Mouse (Mus musculus) lung, embryonic 15.5 days (tissue): Measurements from ENCODE around the gene Nipbl. TPM values are rescaled to one million over a fixed set of nuclear protein-coding genes. Genes with fewer than 3 reads are reported as not detected.

Experiments
- ATAC-seq: fragments of 200-750 bp; cut with Nextera tagmentation; 2 replicates; pipeline ENCODE4 v1.8.0; 2017; ENCODE audit warnings: moderate number of reproducible peaks, borderline replicate concordance; ENCODE audit not compliant: low FRiP score, low TSS enrichment; ENCODE audit errors: extremely low read depth
- H3K27ac ChIP-seq: fragments of 300-500 bp; sonication (generic); 2 replicates; pipeline ENCODE4 v1.5.1; 2015; ENCODE audit warnings: moderate library complexity, mild to moderate bottlenecking, inconsistent platforms
- H3K27me3 ChIP-seq: fragments of 300-500 bp; sonication (generic); 2 replicates; pipeline ENCODE4 v1.6.1; 2015; ENCODE audit warnings: inconsistent platforms
- H3K36me3 ChIP-seq: fragments of 300-500 bp; sonication (generic); 2 replicates; pipeline ENCODE4 v1.6.1; 2015; ENCODE audit warnings: inconsistent platforms
- H3K4me1 ChIP-seq: fragments of 300-500 bp; sonication (generic); 2 replicates; pipeline ENCODE4 v1.6.1; 2015; ENCODE audit warnings: inconsistent platforms
- H3K4me2 ChIP-seq: fragments of 300-500 bp; sonication (generic); 2 replicates; pipeline ENCODE4 v1.6.1; 2015; ENCODE audit warnings: inconsistent platforms, mild to moderate bottlenecking, moderate library complexity
- H3K4me3 ChIP-seq: fragments of 300-500 bp; sonication (generic); 2 replicates; pipeline ENCODE4 v1.5.1; 2015; ENCODE audit warnings: mild to moderate bottlenecking, inconsistent platforms
- H3K9ac ChIP-seq: fragments of 300-500 bp; sonication (generic); 2 replicates; pipeline ENCODE4 v1.6.1; 2015; ENCODE audit warnings: inconsistent platforms
- H3K9me3 ChIP-seq: fragments of 300-500 bp; sonication (generic); 2 replicates; pipeline ENCODE4 v1.6.1; 2016; ENCODE audit warnings: inconsistent platforms
- WGBS: fragments of 180-500 bp; shearing (Covaris S2); methylation state at CpG from one replicate; pipeline ENCODE4 v1.1.7; 2015; 5-methylcytosine and 5-hydroxymethylcytosine counted together
- polyA plus RNA-seq: library from polyadenylated mRNA; unstranded; fragments of >200 nt; fragmentation: Nextera tagmentation; extraction: Ambion mirVana; gene quantifications from 2 replicates; pipeline ENCODE4 v1.2.1, GENCODE M21; 2015

Nipbl gene
- polyA plus RNA-seq, 1 experiment from 2014 or later = 16.9 TPM

GRCm38 (mm10) chr15:8445951-8446419 is 1.7 kb upstream of the Nipbl start:
- Histone ChIP-seq H3K27ac (peak overlapping the region; percentile 99), H3K4me3 (peak overlapping the region; percentile 89), H3K9ac (peak overlapping the region; percentile 96), H3K27me3 (no peaks in the 10 kb centered on the region), H3K36me3 (no peaks in the 10 kb centered on the region), H3K4me2 (peak overlapping the region; percentile 74), H3K9me3 (no peaks in the 10 kb centered on the region), H3K4me1 (peaks cover 18% of the 10 kb centered on the region)
- no peak for ATAC-seq
- WGBS = 0% methylated on average over 19 of the region's 19 CpGs

- under 1% methylated on average over 54 of the region's 57 CpGs for WGBS
- ATAC-seq = peak; percentile 72
- Histone ChIP-seq H3K4me3 (peak overlapping the region; percentile 89), H3K27me3 (no peaks in the 10 kb centered on the region), H3K36me3 (no peaks in the 10 kb centered on the region), H3K4me2 (peak overlapping the region; percentile 74), H3K4me1 (peaks cover 18% of the 10 kb centered on the region), H3K27ac (peak overlapping the region; percentile 99), H3K9me3 (no peaks in the 10 kb centered on the region), H3K9ac (peak overlapping the region; percentile 96)
Observed at GRCm38 (mm10) chr15:8444890-8445597, 781 bp upstream of the Nipbl start.

- no peaks in the 10 kb centered on the region for H3K36me3 ChIP-seq
- peak overlapping the region; percentile 74 for H3K4me2 ChIP-seq
- WGBS = under 1% methylated on average over 40 of the region's 40 CpGs
- no peaks in the 10 kb centered on the region for H3K27me3 ChIP-seq
- H3K9me3 ChIP-seq = no peaks in the 10 kb centered on the region
- peaks cover 18% of the 10 kb centered on the region for H3K4me1 ChIP-seq
- peak overlapping the region; percentile 96 for H3K9ac ChIP-seq
- peak overlapping the region; percentile 89 for H3K4me3 ChIP-seq
- peak overlapping the region; percentile 99 for H3K27ac ChIP-seq
- peak; percentile 39; the same call in 1 of the 2 replicates for ATAC-seq
Observed at GRCm38 (mm10) chr15:8443168-8443925, 916 bp downstream of the Nipbl start.

- Histone ChIP-seq H3K27ac (peak overlapping the region; percentile 99), H3K9me3 (no peaks in the 10 kb centered on the region), H3K4me1 (peaks cover 15% of the 10 kb centered on the region), H3K27me3 (no peaks in the 10 kb centered on the region), H3K4me3 (peak overlapping the region; percentile 89), H3K9ac (peak overlapping the region; percentile 96), H3K36me3 (no peaks in the 10 kb centered on the region), H3K4me2 (peak overlapping the region; percentile 74)
- ATAC-seq = no peak
- 1% methylated on average over 6 of the region's 6 CpGs for WGBS
Observed at GRCm38 (mm10) chr15:8442761-8443160, 1.5 kb downstream of the Nipbl start.

- Histone ChIP-seq H3K27ac (peak overlapping the region; percentile 99; the same call in 1 of the 2 replicates), H3K4me3 (peak overlapping the region; percentile 89), H3K27me3 (no peaks in the 10 kb centered on the region), H3K36me3 (no peaks in the 10 kb centered on the region), H3K4me2 (peak overlapping the region; percentile 74), H3K9me3 (no peaks in the 10 kb centered on the region), H3K4me1 (peaks cover 9% of the 10 kb centered on the region), H3K9ac (peak overlapping the region; percentile 96)
- ATAC-seq = no peak
- 1% methylated on average over 11 of the region's 11 CpGs for WGBS
Observed at GRCm38 (mm10) chr15:8442156-8442555, 2.1 kb downstream of the Nipbl start.

DNA sequence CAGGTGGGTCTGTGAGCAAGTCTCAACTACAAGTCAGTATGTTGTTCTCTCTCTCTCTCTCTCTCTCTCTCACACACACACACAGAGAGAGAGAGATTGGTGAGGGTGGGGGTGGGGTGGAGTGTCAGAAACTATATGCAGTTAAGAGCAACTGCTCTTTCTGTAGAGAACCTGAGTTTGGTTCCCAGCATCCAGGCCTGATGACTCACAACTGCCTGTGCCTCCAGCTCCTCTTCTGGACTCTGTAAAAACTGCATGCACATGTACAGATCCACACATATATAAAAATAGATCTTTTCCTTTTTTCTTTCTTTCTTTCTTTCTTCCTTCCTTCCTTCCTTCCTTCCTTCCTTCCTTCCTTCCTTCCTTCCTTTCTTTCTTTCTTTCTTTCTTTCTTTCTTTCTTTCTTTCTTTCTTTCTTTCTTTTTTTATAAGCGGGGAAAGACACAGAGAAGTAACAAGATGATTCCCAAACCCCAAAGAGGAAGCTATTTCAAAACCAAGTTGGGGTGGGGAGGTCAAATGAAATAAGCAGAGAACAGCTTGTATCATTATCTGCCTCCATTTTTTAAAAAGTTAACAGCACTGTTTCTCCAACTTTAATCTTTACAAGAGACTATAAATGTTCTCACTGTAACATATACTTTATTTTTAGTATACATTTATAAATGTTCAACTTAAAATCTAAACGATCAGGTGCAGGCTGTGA is 10.9 kb downstream of the Nipbl start:
- Histone ChIP-seq H3K4me1 (0 out of 2 replicates have a peak, but pooled peaks cover 7% of the 10 kb centered on the region), H3K9ac (no peak overlapping the region), H3K4me3 (no peak overlapping the region), H3K36me3 (no peaks in the 10 kb centered on the region), H3K9me3 (no peaks in the 10 kb centered on the region), H3K27ac (no peak overlapping the region), H3K27me3 (no peaks in the 10 kb centered on the region), H3K4me2 (no peak overlapping the region)
- 85% methylated on average over 2 of the region's 2 CpGs for WGBS
- no peak for ATAC-seq

GRCm38 (mm10) chr15:8432534-8432933 is 11.7 kb downstream of the Nipbl start:
- Histone ChIP-seq H3K4me1 (0 out of 2 replicates have a peak, but pooled peaks cover 7% of the 10 kb centered on the region), H3K36me3 (no peaks in the 10 kb centered on the region), H3K9me3 (no peaks in the 10 kb centered on the region), H3K4me3 (no peak overlapping the region), H3K27me3 (no peaks in the 10 kb centered on the region), H3K4me2 (no peak overlapping the region), H3K27ac (no peak overlapping the region), H3K9ac (no peak overlapping the region)
- WGBS = 87% methylated on average over 2 of the region's 2 CpGs
- ATAC-seq = no peak

- no peak overlapping the region for H3K27ac ChIP-seq
- H3K36me3 ChIP-seq = no peaks in the 10 kb centered on the region
- ATAC-seq = no peak
- no peak overlapping the region for H3K9ac ChIP-seq
- WGBS = 48% methylated on average over 5 of the region's 5 CpGs
- H3K4me1 ChIP-seq = 0 out of 2 replicates have a peak, but pooled peaks cover 7% of the 10 kb centered on the region
- H3K4me3 ChIP-seq = no peak overlapping the region
- no peak overlapping the region for H3K4me2 ChIP-seq
- no peaks in the 10 kb centered on the region for H3K9me3 ChIP-seq
- H3K27me3 ChIP-seq = no peaks in the 10 kb centered on the region
Observed at GRCm38 (mm10) chr15:8429502-8429901, 14.8 kb downstream of the Nipbl start.

GRCm38 (mm10) chr15:8420909-8421308 is 23.4 kb downstream of the Nipbl start:
- no peak for ATAC-seq
- no peaks in the 10 kb centered on the region for H3K9me3 ChIP-seq
- peaks cover 5% of the 10 kb centered on the region for H3K4me1 ChIP-seq
- no peaks in the 10 kb centered on the region for H3K36me3 ChIP-seq
- H3K27ac ChIP-seq = no peak overlapping the region
- no peak overlapping the region for H3K9ac ChIP-seq
- H3K4me3 ChIP-seq = no peak overlapping the region
- H3K4me2 ChIP-seq = no peak overlapping the region
- WGBS = 39% methylated on average over 6 of the region's 6 CpGs
- H3K27me3 ChIP-seq = no peaks in the 10 kb centered on the region

- H3K4me3 ChIP-seq = no peak overlapping the region
- H3K9ac ChIP-seq = no peak overlapping the region
- H3K36me3 ChIP-seq = no peaks in the 10 kb centered on the region
- H3K4me1 ChIP-seq = peaks cover 5% of the 10 kb centered on the region
- H3K9me3 ChIP-seq = no peaks in the 10 kb centered on the region
- 72% methylated on average over 4 of the region's 4 CpGs for WGBS
- H3K27ac ChIP-seq = no peak overlapping the region
- H3K4me2 ChIP-seq = no peak overlapping the region
- no peaks in the 10 kb centered on the region for H3K27me3 ChIP-seq
- no peak for ATAC-seq
Observed at GRCm38 (mm10) chr15:8416500-8417138, 27.6 kb downstream of the Nipbl start.

DNA sequence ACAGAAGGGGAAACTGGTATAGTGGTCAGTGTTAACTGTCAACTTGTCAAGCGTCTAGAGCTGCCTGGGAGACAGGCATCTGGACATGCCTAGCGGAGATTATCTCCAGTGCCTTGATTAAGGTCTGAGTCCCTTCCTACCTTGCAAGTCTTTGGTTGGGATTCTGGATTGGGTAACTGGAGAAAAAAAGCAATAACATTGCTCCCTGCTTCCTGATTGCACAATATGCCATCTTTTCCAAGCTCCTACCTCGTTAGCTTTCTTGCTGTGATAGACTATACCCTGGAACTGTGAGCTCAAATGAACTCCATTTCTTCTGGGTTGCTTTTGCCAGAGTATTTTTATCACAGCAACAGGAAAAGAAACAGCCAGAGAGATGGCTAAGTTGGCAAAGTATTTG is 30.9 kb downstream of the Nipbl start:
- 77% methylated on average over 3 of the region's 3 CpGs for WGBS

More for the DNA sequence above, 30.9 kb downstream of the Nipbl start:
- H3K27ac ChIP-seq = no peak overlapping the region
- H3K27me3 ChIP-seq = no peaks in the 10 kb centered on the region
- ATAC-seq = no peak
- H3K9me3 ChIP-seq = no peaks in the 10 kb centered on the region
- H3K4me2 ChIP-seq = no peak overlapping the region
- H3K9ac ChIP-seq = no peak overlapping the region
- no peaks in the 10 kb centered on the region for H3K36me3 ChIP-seq
- no peaks in the 10 kb centered on the region for H3K4me1 ChIP-seq
- no peak overlapping the region for H3K4me3 ChIP-seq
